Mouse (Mus musculus): ENCODE data around the gene Gm10643.

DNA sequence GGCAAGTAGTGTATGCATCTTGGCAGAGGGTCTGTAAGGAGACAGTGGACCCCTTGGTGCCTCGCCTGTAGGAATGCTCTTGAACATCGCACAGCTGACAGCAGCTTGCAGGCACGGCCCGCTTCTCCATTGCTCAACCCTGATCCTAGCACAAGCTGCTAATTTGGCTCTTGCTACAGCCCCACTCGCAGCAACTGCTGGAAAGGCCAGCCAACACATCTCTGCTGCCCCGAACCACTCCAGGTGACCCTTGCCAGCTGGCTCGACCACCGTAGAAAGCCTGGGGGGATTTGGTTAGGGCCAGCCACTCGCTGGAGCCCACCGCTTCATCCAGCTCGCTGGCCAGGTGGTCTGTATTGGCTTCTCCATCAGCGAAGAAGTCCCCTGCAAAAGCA is 22.0 kb downstream of the Gm10643 start:
- no peak for TF ChIP-seq CTCF (IDR thresholded peaks at IDR 0.05; ENCODE audit: borderline replicate concordance, extremely low read depth, insufficient read depth, insufficient read length)
- TF ChIP-seq POLR2A (IDR thresholded peaks at IDR 0.05; ENCODE audit: borderline replicate concordance, extremely low read depth, insufficient read depth, insufficient read length, poor library complexity, severe bottlenecking): no peak
